Mouse (Mus musculus): Measurements from ENCODE around the gene Fam107a.

DNA sequence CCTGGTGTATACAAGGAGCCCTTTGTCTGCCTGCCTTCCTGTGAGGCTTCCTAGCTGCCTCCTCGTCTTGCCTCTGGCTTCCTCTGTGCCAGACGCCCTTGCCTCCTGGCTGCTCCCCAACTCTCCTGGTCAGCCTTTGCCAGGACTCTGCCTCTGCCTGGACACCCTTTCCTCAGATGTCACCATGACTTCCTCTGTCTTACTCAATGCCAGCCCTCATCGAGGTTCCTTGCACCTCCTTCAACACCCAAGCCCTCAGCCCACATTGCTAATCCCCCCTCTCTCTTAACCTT, 59.5 kb downstream of the Fam107a start:
- no peak for TF ChIP-seq CTCF (IDR thresholded peaks at IDR 0.05; ENCODE audit: borderline replicate concordance, control insufficient read depth, extremely low read depth, insufficient read depth, low read length, poor library complexity)
- TF ChIP-seq POLR2A (IDR thresholded peaks at IDR 0.05; ENCODE audit: control insufficient read depth, extremely low read depth, insufficient read depth, low read length, poor library complexity), result no peak
